In genomic region chr13:112778407-112778806, GRCm38 (mm10) we compare ENCODE assay signal across 13 mouse cellular contexts.
"Had no signal": no experiment of that assay in that cellular context is flagged by ENCODE, and none has a peak within 500 bp of the region (broad histone marks: within the 10 kb centered on the region; RNA-seq: fewer than 3 reads in every experiment).

No protein-coding gene starts in this region.

- H3K4me1 ChIP-seq: liver, embryonic 13.5 days; midbrain, embryonic 12.5 days; midbrain, embryonic 15.5 days; stomach, embryonic 15.5 days had no signal

- H3K36me3 ChIP-seq: liver, embryonic 13.5 days; midbrain, embryonic 12.5 days; midbrain, embryonic 15.5 days; stomach, embryonic 15.5 days had no signal

- H3K27ac ChIP-seq: kidney, postnatal 0 days; layer of hippocampus, adult 2 months; left cerebral cortex, adult 2 months; liver, embryonic 13.5 days; midbrain, embryonic 12.5 days; midbrain, embryonic 15.5 days; stomach, embryonic 15.5 days had no signal

- ATAC-seq: midbrain, embryonic 15.5 days had no signal

- H3K4me3 ChIP-seq: layer of hippocampus, adult 2 months; left cerebral cortex, adult 2 months; liver, embryonic 13.5 days; midbrain, embryonic 12.5 days; midbrain, embryonic 15.5 days; stomach, embryonic 15.5 days had no signal

- H3K9ac ChIP-seq: liver, embryonic 13.5 days; midbrain, embryonic 12.5 days; midbrain, embryonic 15.5 days; stomach, embryonic 15.5 days had no signal

- H3K9me3 ChIP-seq: liver, embryonic 13.5 days; midbrain, embryonic 12.5 days; midbrain, embryonic 15.5 days; stomach, embryonic 15.5 days had no signal

- DNase-seq: kidney, postnatal 25 days; layer of hippocampus, postnatal 36 days; liver, embryonic 13.5 days; lung, adult 2 months; lung, postnatal 14 days; lung, postnatal 4 days; thymus, postnatal 36 days had no signal

- H3K27me3 ChIP-seq: midbrain, embryonic 12.5 days; midbrain, embryonic 15.5 days; stomach, embryonic 15.5 days had no signal

- H3K4me2 ChIP-seq: liver, embryonic 13.5 days; midbrain, embryonic 12.5 days; midbrain, embryonic 15.5 days; stomach, embryonic 15.5 days had no signal
